10 mouse cellular contexts compared by ENCODE assay signal in the genomic region with DNA sequence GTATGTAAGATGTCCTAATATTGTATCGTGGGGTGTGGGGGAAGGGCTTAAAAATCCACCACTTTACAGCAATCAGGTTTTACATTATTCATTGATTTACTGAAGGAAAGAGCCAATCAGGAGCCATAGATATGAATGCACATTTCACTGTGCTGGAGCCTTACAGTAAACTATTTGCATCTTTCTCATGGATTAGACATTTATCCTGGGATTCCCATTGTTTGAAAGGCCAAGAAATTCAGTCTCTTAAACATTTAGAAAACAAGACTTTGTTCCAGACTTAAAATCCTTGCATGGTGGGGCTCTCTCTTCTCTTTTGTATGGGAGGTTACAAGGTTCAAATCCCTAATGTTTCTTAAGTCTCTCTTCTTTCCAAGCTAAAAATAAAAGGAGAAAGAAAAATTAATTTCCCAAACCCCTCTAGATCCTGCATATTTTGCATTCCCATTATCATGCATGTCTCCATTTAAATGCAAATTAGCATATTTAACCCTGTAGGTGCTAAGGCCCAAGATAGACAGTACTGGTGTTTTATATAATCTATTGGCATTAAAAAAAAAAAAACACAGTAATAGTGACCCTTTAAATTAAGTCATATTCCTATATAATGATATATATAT.
DNase-seq lines count a peak whose midpoint lies in the region; ATAC-seq and TF ChIP-seq lines count a peak whose summit lies in the region.
"Had no signal": no experiment of that assay in that cellular context is flagged by ENCODE, and none has a peak within 500 bp of the region (broad histone marks: within the 10 kb centered on the region; RNA-seq: fewer than 3 reads in every experiment).

No protein-coding gene starts in this region.

- no peak for TF ChIP-seq CTCF in CH12.LX (conservative IDR thresholded peaks at IDR 0.05 in 1 of 2, IDR thresholded peaks at IDR 0.05 in 1 of 2; ENCODE audit: low read depth in 2 of 2, low read length in 2 of 2)

- TF ChIP-seq RAD21 in CH12.LX (IDR thresholded peaks at IDR 0.05; ENCODE audit: low read depth, low read length) = no peak

- no peaks in the 10 kb centered on the region for H3K9me3 ChIP-seq in heart, embryonic 11.5 days (replicated peaks; ENCODE audit: control insufficient read depth, low read length)
- peaks cover 5% of the 10 kb centered on the region for H3K9me3 ChIP-seq in CH12.LX (replicated peaks; ENCODE audit: low read length)
- H3K9me3 ChIP-seq in forebrain, embryonic 12.5 days = no peaks in the 10 kb centered on the region
- no peaks in the 10 kb centered on the region for H3K9me3 ChIP-seq in limb, embryonic 15.5 days

- peak overlapping the region; percentile 31 for H3K4me3 ChIP-seq in heart, embryonic 11.5 days (ENCODE audit: low read depth, low read length)
- H3K4me3 ChIP-seq in CH12.LX (replicated peaks in 1 of 3; ENCODE audit: low read depth in 2 of 3, low read length in 2 of 3, poor library complexity in 1 of 3) = peak overlapping the region; percentile 55 to 72 (median 57)
- H3K4me3 ChIP-seq in forebrain, embryonic 12.5 days (replicated peaks) = peak overlapping the region; percentile 87
- peak overlapping the region; percentile 19; the same call in 1 of the 2 replicates for H3K4me3 ChIP-seq in limb, embryonic 15.5 days

- no peak for TF ChIP-seq POLR2A in CH12.LX (IDR thresholded peaks at IDR 0.05; ENCODE audit: low read depth, low read length)

- H3K27me3 ChIP-seq in heart, embryonic 11.5 days (ENCODE audit: control insufficient read depth, insufficient read depth, low read length) = peaks cover 58% of the 10 kb centered on the region
- no peaks in the 10 kb centered on the region for H3K27me3 ChIP-seq in CH12.LX (replicated peaks)
- no peaks in the 10 kb centered on the region for H3K27me3 ChIP-seq in forebrain, embryonic 12.5 days
- H3K27me3 ChIP-seq in limb, embryonic 15.5 days = peaks cover 80% of the 10 kb centered on the region

- WGBS in heart, embryonic 11.5 days (ENCODE audit: insufficient replicate concordance) = 2% methylated on average over 1 of the region's 1 CpGs
- WGBS in forebrain, embryonic 12.5 days = 0% methylated on average over 1 of the region's 1 CpGs
- WGBS in limb, embryonic 15.5 days = 4% methylated on average over 1 of the region's 1 CpGs

- H3K4me1 ChIP-seq in heart, embryonic 11.5 days (ENCODE audit: control insufficient read depth, insufficient read depth, low read length) = peaks cover 2% of the 10 kb centered on the region; the same call in 1 of the 2 replicates
- peaks cover 0 to 13% of the 10 kb centered on the region in 2 experiments; a peak in 1 of 4 replicates for H3K4me1 ChIP-seq in CH12.LX (ENCODE audit: control insufficient read depth in 1 of 2, insufficient read depth in 2 of 2)
- no peaks in the 10 kb centered on the region for H3K4me1 ChIP-seq in forebrain, embryonic 12.5 days
- H3K4me1 ChIP-seq in limb, embryonic 15.5 days = peaks cover 36% of the 10 kb centered on the region

- no peak overlapping the region for H3K27ac ChIP-seq in heart, embryonic 11.5 days (ENCODE audit: low read depth, low read length)
- H3K27ac ChIP-seq in CH12.LX (ENCODE audit: insufficient read depth, low read depth) = no peak overlapping the region
- peak overlapping the region; percentile 100 for H3K27ac ChIP-seq in forebrain, embryonic 12.5 days
- H3K27ac ChIP-seq in limb, embryonic 15.5 days = no peak overlapping the region

- no peak for DNase-seq in heart, postnatal 4 days
- no peak for DNase-seq in CH12.LX (ENCODE audit: extremely low read depth)
- no peak for DNase-seq in gastrocnemius, adult 18-20 months (ENCODE audit: low spot score)
- DNase-seq in yolk sac, embryonic 10.5 days (ENCODE audit: low spot score) = no peak
- DNase-seq in thymus, postnatal 4 days = no peak
- DNase-seq: adrenal gland, postnatal 10 days; spleen, adult 18-20 months had no signal

- H3K4me2 ChIP-seq in heart, embryonic 11.5 days = peak overlapping the region; percentile 37
- peak overlapping the region; percentile 90; the same call in 1 of the 2 replicates for H3K4me2 ChIP-seq in CH12.LX (ENCODE audit: insufficient read depth, low read depth, poor library complexity, severe bottlenecking)
- H3K4me2 ChIP-seq in forebrain, embryonic 12.5 days = peak overlapping the region; percentile 73
- no peak overlapping the region for H3K4me2 ChIP-seq in limb, embryonic 15.5 days

- H3K79me2 ChIP-seq in CH12.LX (replicated peaks; ENCODE audit: control insufficient read depth, extremely low read depth, insufficient read depth, poor library complexity, severe bottlenecking) = peaks cover 6% of the 10 kb centered on the region

- no peak for ATAC-seq in heart, embryonic 11.5 days (replicated peaks; ENCODE audit: insufficient number of reproducible peaks, low FRiP score, low TSS enrichment)
- no peak for ATAC-seq in forebrain, embryonic 12.5 days (ENCODE audit: low FRiP score)
- no peak for ATAC-seq in limb, embryonic 15.5 days (ENCODE audit: insufficient number of reproducible peaks, low FRiP score, low TSS enrichment, low read depth)

- H3K36me3 ChIP-seq in heart, embryonic 11.5 days (ENCODE audit: control insufficient read depth, insufficient read depth, low read length) = no peaks in the 10 kb centered on the region
- H3K36me3 ChIP-seq in CH12.LX (replicated peaks in 1 of 2; ENCODE audit: control insufficient read depth in 1 of 2, insufficient read depth in 1 of 2, low read length in 1 of 2) = peaks cover 0 to 28% of the 10 kb centered on the region in 2 experiments
- H3K36me3 ChIP-seq in forebrain, embryonic 12.5 days (replicated peaks) = peaks cover 42% of the 10 kb centered on the region
- H3K36me3 ChIP-seq in limb, embryonic 15.5 days = no peaks in the 10 kb centered on the region

- in situ Hi-C loops in CH12.LX (cut with MboI; ENCODE audit: low pct_ligation_motif_present, low pct_unique_long_range_greater_than_20kb, low sequenced_read_pairs) = loop anchor here (10.0 kb wide), 1 partner anchor 611 kb away; no protein-coding TSS in a partner anchor

- dilution Hi-C loops in CH12.LX (cut with MboI; ENCODE audit: extremely low pct_ligation_motif_present, extremely low pct_unique_long_range_greater_than_20kb, low sequenced_read_pairs) = no loop called here

- peak; percentile 23; the same call in 1 of the 2 replicates for TF ChIP-seq EP300 in CH12.LX (IDR thresholded peaks at IDR 0.05; ENCODE audit: low read length)

- no peak overlapping the region for H3K9ac ChIP-seq in heart, embryonic 11.5 days (ENCODE audit: low read depth, low read length)
- peak overlapping the region; percentile 80 for H3K9ac ChIP-seq in CH12.LX (ENCODE audit: insufficient read depth, low read depth)
- H3K9ac ChIP-seq in forebrain, embryonic 12.5 days = peak overlapping the region; percentile 100
- H3K9ac ChIP-seq in limb, embryonic 15.5 days = no peak overlapping the region

TF ChIP-seq in CH12.LX, 34 proteins besides CTCF, POLR2A, EP300 and RAD21:
- TF ChIP-seq USF2 (conservative IDR thresholded peaks at IDR 0.05; ENCODE audit: low read depth, low read length) (no peak), MEF2A (IDR thresholded peaks at IDR 0.05; ENCODE audit: borderline replicate concordance, low read depth, low read length) (no peak), CHD1 (IDR thresholded peaks at IDR 0.05; ENCODE audit: low read depth, low read length) (no peak; the same call in 1 of the 2 replicates), E2F4 (IDR thresholded peaks at IDR 0.05; ENCODE audit: insufficient replicate concordance, low read depth, low read length) (no peak), NRF1 (IDR thresholded peaks at IDR 0.05; ENCODE audit: low read depth, low read length) (no peak), ZKSCAN1 (IDR thresholded peaks at IDR 0.05; ENCODE audit: borderline replicate concordance, low read depth, low read length) (no peak), POLR2AphosphoS2 (IDR thresholded peaks at IDR 0.05; ENCODE audit: low read depth, low read length) (no peak), SIN3A (IDR thresholded peaks at IDR 0.05; ENCODE audit: low read length) (no peak), ZNF384 (IDR thresholded peaks at IDR 0.05; ENCODE audit: low read depth, low read length) (no peak), SMC3 (IDR thresholded peaks at IDR 0.05; ENCODE audit: low read depth, low read length) (no peak), CHD2 (IDR thresholded peaks at IDR 0.05; ENCODE audit: low read length) (no peak), BHLHE40 (IDR thresholded peaks at IDR 0.05; ENCODE audit: low read depth, low read length) (no peak), HCFC1 (IDR thresholded peaks at IDR 0.05; ENCODE audit: low read depth, low read length) (no peak)

Comparison
In these comparisons a context has a peak if more than half of its experiments do, and no peak if none do; other contexts are left out.
1. H3K4me3 ChIP-seq: peak in every context shown above with its lines; median percentile 87 in forebrain, embryonic 12.5 days; 57 in CH12.LX; 31 in heart, embryonic 11.5 days; 19 in limb, embryonic 15.5 days.
2. H3K9ac ChIP-seq: peak in CH12.LX (single experiment) and forebrain, embryonic 12.5 days (single experiment); none in heart, embryonic 11.5 days (single experiment) and limb, embryonic 15.5 days (single experiment).